Mouse (Mus musculus) lung, embryonic 14.5 days (tissue): Measurements from ENCODE around the gene Tm2d3. TPM values are rescaled to one million over a fixed set of nuclear protein-coding genes. Genes with fewer than 3 reads are reported as not detected.

Experiments
- ATAC-seq: fragments of 200-750 bp; cut with Nextera tagmentation; 2 replicates; pipeline ENCODE4 v1.8.0; 2017; ENCODE audit warnings: mild to moderate bottlenecking, moderate TSS enrichment, moderate library complexity; ENCODE audit not compliant: insufficient read depth
- DNase-seq: peaks from one replicate; pipeline ENCODE4 v3.0.0-alpha.2; 2015
- H3K27ac ChIP-seq: fragments of 300-500 bp; sonication (generic); 2 replicates; pipeline ENCODE4 v1.5.1; 2014; ENCODE audit warnings: low read depth, mild to moderate bottlenecking, moderate library complexity
- H3K27me3 ChIP-seq: fragments of 300-500 bp; sonication (generic); 2 replicates; pipeline ENCODE4 v1.6.1; 2014; ENCODE audit warnings: low read length, control low read depth; ENCODE audit not compliant: insufficient read depth
- H3K36me3 ChIP-seq: fragments of 300-500 bp; sonication (generic); 2 replicates; pipeline ENCODE4 v1.6.1; 2014; ENCODE audit warnings: control low read depth; ENCODE audit not compliant: insufficient read depth
- H3K4me1 ChIP-seq: fragments of 300-500 bp; sonication (generic); 2 replicates; pipeline ENCODE4 v1.6.1; 2014; ENCODE audit warnings: antibody characterized with exemption, control low read depth; ENCODE audit not compliant: insufficient read depth
- H3K4me2 ChIP-seq: fragments of 300-500 bp; sonication (generic); 2 replicates; pipeline ENCODE4 v1.6.1; 2014; ENCODE audit warnings: mild to moderate bottlenecking
- H3K4me3 ChIP-seq: fragments of 300-500 bp; sonication (generic); 2 replicates; pipeline ENCODE4 v1.5.1; 2014; ENCODE audit warnings: low read depth, low read length
- H3K9ac ChIP-seq: fragments of 300-500 bp; sonication (generic); 2 replicates; pipeline ENCODE4 v1.6.1; 2014
- H3K9me3 ChIP-seq: fragments of 300-500 bp; sonication (generic); 2 replicates; pipeline ENCODE4 v1.6.1; 2016; ENCODE audit warnings: low read depth, low read length, control low read depth
- CTCF ChIP-seq: IDR thresholded peaks from 2 replicates; pipeline ENCODE4 v1.5.1; 2016; ENCODE audit warnings: antibody characterized with exemption, low read depth
- WGBS: fragments of 180-500 bp; shearing (Covaris S2); extraction: QIAGEN DNeasy Blood & Tissue Kit; methylation state at CpG from one replicate; pipeline ENCODE4 v1.1.7; 2014; 5-methylcytosine and 5-hydroxymethylcytosine counted together
- polyA plus RNA-seq: library from polyadenylated mRNA; unstranded; fragments of >200 nt; fragmentation: Nextera tagmentation; extraction: Ambion mirVana; gene quantifications from 2 replicates; pipeline ENCODE4 v1.2.1, GENCODE M21; 2014

The Tm2d3 gene
- polyA plus RNA-seq, 1 experiment from 2014 or later = 70.4 TPM

DNA sequence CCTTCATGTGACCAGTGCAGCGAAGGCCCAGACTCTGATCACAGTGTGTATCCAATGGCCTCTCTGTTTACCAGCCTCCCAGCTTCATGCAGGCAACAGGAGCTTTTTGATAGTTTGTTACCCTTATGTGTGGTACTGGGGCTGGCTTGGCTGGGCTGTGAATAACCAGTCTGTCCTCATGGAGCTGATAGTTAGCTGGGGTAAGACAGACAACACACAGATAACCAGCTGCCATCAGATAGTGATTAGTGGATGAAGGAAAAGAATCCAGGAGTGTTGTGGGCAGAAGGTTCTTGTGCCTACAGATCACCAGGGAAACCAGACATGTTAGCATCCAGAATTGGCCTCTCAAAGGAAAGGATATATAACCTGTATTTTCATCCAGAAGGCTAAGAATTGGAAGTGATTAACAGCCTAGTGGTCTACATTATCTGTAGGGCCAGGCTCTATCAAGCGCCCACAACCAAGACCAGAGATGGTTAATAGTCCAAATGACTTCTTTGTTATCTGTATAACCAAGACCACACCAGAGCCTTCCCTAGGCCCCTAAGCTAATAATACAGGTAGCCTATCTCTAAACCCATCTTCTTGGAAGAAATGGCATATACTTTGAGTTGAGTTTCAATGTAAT, 33.4 kb upstream of the Tm2d3 start:
- no peak for TF ChIP-seq CTCF
- no peaks in the 10 kb centered on the region for H3K27me3 ChIP-seq
- H3K4me2 ChIP-seq = no peak overlapping the region
- WGBS = 93% methylated on average over 2 of the region's 2 CpGs
- no peaks in the 10 kb centered on the region for H3K4me1 ChIP-seq
- H3K9ac ChIP-seq = no peak overlapping the region
- no peak for DNase-seq
- ATAC-seq = no peak
- H3K9me3 ChIP-seq = no peaks in the 10 kb centered on the region
- no peak overlapping the region for H3K4me3 ChIP-seq
- H3K36me3 ChIP-seq = no peaks in the 10 kb centered on the region
- no peak overlapping the region for H3K27ac ChIP-seq

DNA sequence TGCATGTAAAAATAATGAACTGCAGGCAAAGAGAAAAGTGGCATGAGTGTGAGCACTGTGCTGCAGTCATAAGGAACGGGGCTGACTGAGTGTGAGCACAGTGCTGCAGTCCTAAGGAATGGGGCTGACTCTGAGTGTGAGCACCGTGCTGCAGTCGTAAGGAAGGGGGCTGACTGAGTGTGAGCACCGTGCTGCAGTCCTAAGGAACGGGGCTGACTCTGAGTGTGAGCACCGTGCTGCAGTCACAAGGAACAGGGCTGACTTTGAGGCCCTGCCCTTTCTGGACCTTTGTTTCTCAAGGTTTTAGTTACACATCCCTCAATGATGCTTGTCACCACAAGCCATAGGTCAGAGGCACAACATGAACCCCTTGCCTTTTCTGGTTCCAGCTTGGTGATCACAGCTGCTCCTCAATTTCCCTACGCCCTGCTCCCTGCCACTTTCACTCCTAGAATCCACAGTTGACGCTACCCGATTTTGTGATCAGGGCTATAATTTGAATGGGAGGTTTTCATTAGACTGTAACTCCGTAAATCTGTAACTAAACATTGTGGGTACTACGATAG, 27.7 kb upstream of the Tm2d3 start:
- no peak for TF ChIP-seq CTCF
- Histone ChIP-seq H3K4me3 (no peak overlapping the region), H3K4me2 (no peak overlapping the region), H3K27me3 (no peaks in the 10 kb centered on the region), H3K9me3 (no peaks in the 10 kb centered on the region), H3K9ac (no peak overlapping the region), H3K27ac (no peak overlapping the region), H3K36me3 (no peaks in the 10 kb centered on the region), H3K4me1 (no peaks in the 10 kb centered on the region)
- no peak for DNase-seq
- 75% methylated on average over 11 of the region's 11 CpGs for WGBS
- no peak for ATAC-seq

GRCm38 (mm10) chr7:65663886-65664285, 27.1 kb upstream of the Tm2d3 start:
- Histone ChIP-seq H3K4me1 (no peaks in the 10 kb centered on the region), H3K9ac (no peak overlapping the region), H3K36me3 (no peaks in the 10 kb centered on the region), H3K27ac (no peak overlapping the region), H3K4me3 (no peak overlapping the region), H3K4me2 (no peak overlapping the region), H3K9me3 (no peaks in the 10 kb centered on the region), H3K27me3 (no peaks in the 10 kb centered on the region)
- no peak for TF ChIP-seq CTCF
- DNase-seq (peak; percentile 48), ATAC-seq (no peak)
- 60% methylated on average over 14 of the region's 14 CpGs for WGBS

DNA sequence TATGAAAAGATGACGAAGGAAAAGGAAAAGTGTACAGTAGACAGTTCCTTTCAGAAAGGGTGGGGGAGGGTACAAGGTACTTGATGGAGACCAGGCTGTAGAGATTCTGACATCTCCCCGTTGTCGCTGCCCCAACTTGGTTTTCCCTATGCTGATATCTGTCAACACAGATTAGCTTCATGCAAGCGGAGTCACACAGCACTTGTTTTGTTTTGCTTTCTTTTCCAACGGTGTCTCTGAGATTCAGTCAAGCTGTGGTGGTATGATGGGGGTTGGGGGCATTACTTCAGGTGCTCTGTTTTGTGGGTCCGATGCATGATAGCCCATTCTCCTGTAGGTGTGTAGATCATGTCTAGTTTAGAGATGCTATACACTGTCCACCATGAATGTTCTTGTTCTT, 23.5 kb upstream of the Tm2d3 start:
- no peak overlapping the region for H3K4me3 ChIP-seq
- no peak for DNase-seq
- no peaks in the 10 kb centered on the region for H3K4me1 ChIP-seq
- TF ChIP-seq CTCF = no peak
- H3K27ac ChIP-seq = no peak overlapping the region
- no peaks in the 10 kb centered on the region for H3K27me3 ChIP-seq
- H3K36me3 ChIP-seq = no peaks in the 10 kb centered on the region
- WGBS = 85% methylated on average over 6 of the region's 6 CpGs
- no peak for ATAC-seq
- no peak overlapping the region for H3K4me2 ChIP-seq
- no peak overlapping the region for H3K9ac ChIP-seq
- no peaks in the 10 kb centered on the region for H3K9me3 ChIP-seq

GRCm38 (mm10) chr7:65678050-65678449, 12.9 kb upstream of the Tm2d3 start:
- no peak overlapping the region for H3K9ac ChIP-seq
- WGBS = 69% methylated on average over 10 of the region's 10 CpGs
- H3K27ac ChIP-seq = no peak overlapping the region
- H3K36me3 ChIP-seq = no peaks in the 10 kb centered on the region; the same call in 1 of the 2 replicates
- TF ChIP-seq CTCF = no peak
- H3K4me3 ChIP-seq = no peak overlapping the region
- H3K4me2 ChIP-seq = no peak overlapping the region
- H3K27me3 ChIP-seq = no peaks in the 10 kb centered on the region
- ATAC-seq (no peak), DNase-seq (no peak)
- H3K4me1 ChIP-seq = no peaks in the 10 kb centered on the region
- H3K9me3 ChIP-seq = no peaks in the 10 kb centered on the region

- Histone ChIP-seq H3K27ac (no peak overlapping the region), H3K36me3 (no peaks in the 10 kb centered on the region; the same call in 1 of the 2 replicates), H3K4me1 (no peaks in the 10 kb centered on the region), H3K27me3 (no peaks in the 10 kb centered on the region), H3K4me2 (no peak overlapping the region), H3K9ac (no peak overlapping the region), H3K9me3 (no peaks in the 10 kb centered on the region), H3K4me3 (no peak overlapping the region)
- TF ChIP-seq CTCF = no peak
- WGBS = 63% methylated on average over 7 of the region's 7 CpGs
- DNase-seq (no peak), ATAC-seq (no peak)
Observed at GRCm38 (mm10) chr7:65678900-65679595, 11.9 kb upstream of the Tm2d3 start.

GRCm38 (mm10) chr7:65681166-65681565, 9.8 kb upstream of the Tm2d3 start:
- Histone ChIP-seq H3K9me3 (no peaks in the 10 kb centered on the region), H3K9ac (no peak overlapping the region), H3K4me1 (no peaks in the 10 kb centered on the region), H3K27me3 (no peaks in the 10 kb centered on the region), H3K4me2 (no peak overlapping the region), H3K4me3 (no peak overlapping the region), H3K27ac (no peak overlapping the region), H3K36me3 (no peaks in the 10 kb centered on the region)
- TF ChIP-seq CTCF = no peak
- ATAC-seq (no peak), DNase-seq (no peak)
- 37% methylated on average over 5 of the region's 5 CpGs for WGBS
